Mouse (Mus musculus) CH12.LX (cell line): ENCODE data around the gene Cltc. TPM values are rescaled to one million over a fixed set of nuclear protein-coding genes. Genes with fewer than 3 reads are reported as not detected.
A peak's percentile ranks its signal among the peaks of the same experiment; 100 is the strongest.

ENCODE experiments used
- DNase-seq: peaks from one replicate; pipeline ENCODE4 v3.0.0-alpha.2; 2013; ENCODE audit errors: extremely low read depth
- H3K27ac ChIP-seq: 2 replicates; pipeline ENCODE4 v1.5.1; 2012; ENCODE audit warnings: low read depth, mild to moderate bottlenecking, control low read depth, moderate library complexity; ENCODE audit not compliant: insufficient read depth
- H3K27me3 ChIP-seq: replicated peaks from 2 replicates; pipeline ENCODE3; 2012; ENCODE audit warnings: inconsistent platforms
- H3K36me3 ChIP-seq, 2 experiments: replicated peaks in 1 of 2; 2 replicates each; pipeline versions ENCODE3 to v1.6.1; 2012; ENCODE audit warnings: inconsistent platforms in 1 of 2, low read length in 1 of 2, mild to moderate bottlenecking in 1 of 2, mixed read lengths in 1 of 2, moderate library complexity in 1 of 2; ENCODE audit not compliant: control insufficient read depth in 1 of 2, insufficient read depth in 1 of 2
- H3K4me1 ChIP-seq, 2 experiments: 2 replicates each; pipeline ENCODE4 v1.6.1; 2012; ENCODE audit warnings: inconsistent platforms in 1 of 2, moderate library complexity in 1 of 2; ENCODE audit not compliant: insufficient read depth in 2 of 2, control insufficient read depth in 1 of 2
- H3K4me2 ChIP-seq: 2 replicates; pipeline ENCODE4 v1.6.1; 2012; ENCODE audit warnings: low read depth, mild to moderate bottlenecking, control low read depth; ENCODE audit not compliant: poor library complexity, insufficient read depth, severe bottlenecking
- H3K4me3 ChIP-seq, 3 experiments: fragments of 150-350 bp in 1 of 3; sonication (generic) in 1 of 3; replicated peaks in 1 of 3; 2 replicates each; pipeline versions ENCODE3 to v1.5.1; 2011 to 2012; ENCODE audit warnings: low read depth in 2 of 3, low read length in 2 of 3, mild to moderate bottlenecking in 2 of 3, moderate library complexity in 2 of 3, control low read depth in 1 of 3, improper control_type of control experiment in 1 of 3, inconsistent platforms in 1 of 3, mixed read lengths in 1 of 3; ENCODE audit not compliant: poor library complexity in 1 of 3
- H3K79me2 ChIP-seq: replicated peaks from 2 replicates; pipeline ENCODE4 v1.6.1; 2012; ENCODE audit warnings: mild to moderate bottlenecking, moderate library complexity; ENCODE audit not compliant: control insufficient read depth, poor library complexity, insufficient read depth, severe bottlenecking; ENCODE audit errors: extremely low read depth
- H3K9ac ChIP-seq: 2 replicates; pipeline ENCODE4 v1.6.1; 2012; ENCODE audit warnings: low read depth, mild to moderate bottlenecking, control low read depth, moderate library complexity; ENCODE audit not compliant: insufficient read depth
- H3K9me3 ChIP-seq: replicated peaks from 2 replicates; pipeline ENCODE3; 2012; ENCODE audit warnings: low read length, inconsistent platforms, mixed read lengths
- CHD2 ChIP-seq: IDR thresholded peaks from 2 replicates; pipeline ENCODE4 v1.6.1; 2011; ENCODE audit warnings: low read length, improper control_type of control experiment
- CTCF ChIP-seq, 2 experiments: IDR thresholded peaks in 1 of 2; conservative IDR thresholded peaks in 1 of 2; 2 replicates each; pipeline ENCODE4 v1.5.1; 2011 to 2012; ENCODE audit warnings: low read depth in 2 of 2, low read length in 2 of 2, improper control_type of control experiment in 1 of 2, inconsistent platforms in 1 of 2, mild to moderate bottlenecking in 1 of 2, moderate library complexity in 1 of 2
- E2F4 ChIP-seq: IDR thresholded peaks from 2 replicates; pipeline ENCODE4 v1.6.1; 2011; ENCODE audit warnings: low read depth, low read length, improper control_type of control experiment; ENCODE audit not compliant: insufficient replicate concordance
- GABPA ChIP-seq: IDR thresholded peaks from 2 replicates; pipeline ENCODE4 v1.6.1; 2012; ENCODE audit warnings: low read depth, low read length, improper control_type of control experiment, inconsistent platforms; ENCODE audit not compliant: insufficient replicate concordance
- HCFC1 ChIP-seq: IDR thresholded peaks from 2 replicates; pipeline ENCODE4 v1.6.1; 2012; ENCODE audit warnings: low read depth, mild to moderate bottlenecking, inconsistent platforms, low read length, improper control_type of control experiment
- KAT2A ChIP-seq: IDR thresholded peaks from 2 replicates; pipeline ENCODE4 v1.6.1; 2012; ENCODE audit warnings: low read length, improper control_type of control experiment, inconsistent platforms; ENCODE audit not compliant: insufficient replicate concordance
- MAZ ChIP-seq: IDR thresholded peaks from 2 replicates; pipeline ENCODE4 v1.6.1; 2012; ENCODE audit warnings: low read depth, mild to moderate bottlenecking, inconsistent platforms, low read length, improper control_type of control experiment, moderate library complexity
- MEF2A ChIP-seq: IDR thresholded peaks from 2 replicates; pipeline ENCODE4 v1.6.1; 2014; ENCODE audit warnings: low read depth, mild to moderate bottlenecking, inconsistent platforms, low read length, improper control_type of control experiment, borderline replicate concordance
- NELFE ChIP-seq: IDR thresholded peaks from 2 replicates; pipeline ENCODE4 v1.6.1; 2011; ENCODE audit warnings: low read depth, low read length, improper control_type of control experiment
- PAX5 ChIP-seq: IDR thresholded peaks from 2 replicates; pipeline ENCODE4 v1.6.1; 2012; ENCODE audit warnings: low read length, inconsistent platforms, mixed read lengths
- POLR2AphosphoS2 ChIP-seq: IDR thresholded peaks from 2 replicates; pipeline ENCODE4 v1.6.1; 2011; ENCODE audit warnings: low read depth, low read length, improper control_type of control experiment
- SIN3A ChIP-seq: IDR thresholded peaks from 2 replicates; pipeline ENCODE4 v1.6.1; 2012; ENCODE audit warnings: low read length, improper control_type of control experiment, inconsistent platforms
- SMC3 ChIP-seq: IDR thresholded peaks from 2 replicates; pipeline ENCODE4 v1.6.1; 2011; ENCODE audit warnings: low read depth, low read length, improper control_type of control experiment
- ZC3H11A ChIP-seq: IDR thresholded peaks from 2 replicates; pipeline ENCODE4 v1.6.1; 2012; ENCODE audit warnings: low read depth, mild to moderate bottlenecking, inconsistent platforms, low read length, improper control_type of control experiment
- ZKSCAN1 ChIP-seq: IDR thresholded peaks from 2 replicates; pipeline ENCODE4 v1.6.1; 2012; ENCODE audit warnings: low read depth, inconsistent platforms, low read length, improper control_type of control experiment, borderline replicate concordance
- ZMIZ1 ChIP-seq: IDR thresholded peaks from 2 replicates; pipeline ENCODE4 v1.6.1; 2012; ENCODE audit warnings: low read depth, mild to moderate bottlenecking, inconsistent platforms, low read length, improper control_type of control experiment
- ZNF384 ChIP-seq: IDR thresholded peaks from 2 replicates; pipeline ENCODE4 v1.6.1; 2012; ENCODE audit warnings: low read depth, low read length, improper control_type of control experiment, inconsistent platforms
- dilution Hi-C: fragments of 300-500 bp; cut with MboI; formaldehyde crosslinking; loops from 2 replicates; pipeline ENCODE4 v1.14.3; 2020; ENCODE audit warnings: low sequenced_read_pairs; ENCODE audit not compliant: extremely low pct_unique_long_range_greater_than_20kb, extremely low pct_ligation_motif_present
- in situ Hi-C: fragments of 300-500 bp; cut with MboI; formaldehyde crosslinking; loops from 3 replicates; pipeline ENCODE4 v1.14.3; 2019; ENCODE audit warnings: low sequenced_read_pairs, low pct_ligation_motif_present, low pct_unique_long_range_greater_than_20kb, mixed read lengths
- polyA plus RNA-seq: library from polyadenylated mRNA; unstranded; fragments of >175 nt; gene quantifications from 2 replicates; pipeline ENCODE4 v1.2.1, GENCODE M21; 2012; ENCODE audit warnings: low read depth; ENCODE audit not compliant: insufficient read length
- total RNA-seq, 2 experiments: library from RNA; depleted of rRNA; stranded (reverse); fragments of 300-350 nt in 1 of 2; fragments of >200 nt in 1 of 2; gene quantifications; 2 replicates each; pipeline ENCODE4 v1.2.3; 2012 to 2014

The Cltc gene
- total and polyA plus RNA-seq, 3 experiments: 140 to 303 (median 219) TPM

- TF ChIP-seq SMC3: no peak
- TF ChIP-seq SIN3A: no peak
- no peak for TF ChIP-seq MEF2A
- TF ChIP-seq ZKSCAN1: no peak
- no peak for TF ChIP-seq ZC3H11A
- TF ChIP-seq CHD2: no peak
- no peak for TF ChIP-seq ZMIZ1
- TF ChIP-seq KAT2A: no peak
- TF ChIP-seq NELFE: no peak
- TF ChIP-seq ZNF384: no peak
- no peak for TF ChIP-seq CTCF (conservative IDR thresholded peaks at IDR 0.05 in 1 of 2, IDR thresholded peaks at IDR 0.05 in 1 of 2; ENCODE audit: low read depth in 2 of 2, low read length in 2 of 2)
- TF ChIP-seq E2F4: no peak
- TF ChIP-seq POLR2AphosphoS2: no peak
- no peak for TF ChIP-seq MAZ
- TF ChIP-seq PAX5: no peak
- TF ChIP-seq HCFC1: no peak
- no peak overlapping the region for H3K27ac ChIP-seq
- H3K79me2 ChIP-seq: peaks cover 82% of the 10 kb centered on the region
- peaks cover 18 to 42% of the 10 kb centered on the region in 2 experiments for H3K36me3 ChIP-seq
- peaks cover 9 to 55% of the 10 kb centered on the region in 2 experiments; a peak in 3 of 4 replicates for H3K4me1 ChIP-seq
- H3K9me3 ChIP-seq: no peaks in the 10 kb centered on the region
- H3K27me3 ChIP-seq: no peaks in the 10 kb centered on the region
- in situ Hi-C loops (no loop called here), dilution Hi-C loops (no loop called here)
- no peak for DNase-seq
- peak overlapping the region in 2 of 3 experiments; percentile 9 to 68 for H3K4me3 ChIP-seq
- peak overlapping the region; percentile 99 for H3K4me2 ChIP-seq
- H3K9ac ChIP-seq: peak overlapping the region; percentile 94
These were observed 72.0 kb downstream of the Cltc start for GRCm38 (mm10) chr11:86685366-86685765.

GRCm38 (mm10) chr11:86684126-86685012, 73.0 kb downstream of the Cltc start:
- dilution Hi-C loops: no loop called here
- in situ Hi-C loops: no loop called here
- H3K4me3 ChIP-seq: peak overlapping the region; percentile 68 to 85 (median 75)
- H3K36me3 ChIP-seq: peaks cover 8 to 40% of the 10 kb centered on the region in 2 experiments
- peak overlapping the region; percentile 63 for H3K27ac ChIP-seq
- H3K4me1 ChIP-seq: peaks cover 9 to 59% of the 10 kb centered on the region in 2 experiments; a peak in 3 of 4 replicates
- no peaks in the 10 kb centered on the region for H3K9me3 ChIP-seq
- peak overlapping the region; percentile 94 for H3K9ac ChIP-seq
- peak overlapping the region; percentile 99 for H3K4me2 ChIP-seq
- TF ChIP-seq GABPA (no peak), HCFC1 (0 out of 2 replicates have a peak, but pooled peaks have one; percentile 3)
- peaks cover 77% of the 10 kb centered on the region for H3K79me2 ChIP-seq
- no peak for DNase-seq
- H3K27me3 ChIP-seq: no peaks in the 10 kb centered on the region
